Mouse (Mus musculus) limb, embryonic 15.5 days (tissue): ENCODE results near the gene Ift80. TPM values are rescaled to one million over a fixed set of nuclear protein-coding genes. Genes with fewer than 3 reads are reported as not detected.

Experiments
- ATAC-seq: fragments of 200-750 bp; cut with Nextera tagmentation; 2 replicates; pipeline ENCODE4 v1.8.0; 2017; ENCODE audit warnings: low read depth, moderate TSS enrichment; ENCODE audit not compliant: insufficient number of reproducible peaks, low FRiP score, low TSS enrichment
- H3K27ac ChIP-seq: fragments of 300-500 bp; sonication (generic); 2 replicates; pipeline ENCODE4 v1.5.1; 2015; ENCODE audit warnings: moderate library complexity, mild to moderate bottlenecking, inconsistent platforms
- H3K27me3 ChIP-seq: fragments of 300-500 bp; sonication (generic); 2 replicates; pipeline ENCODE4 v1.6.1; 2015; ENCODE audit warnings: inconsistent platforms
- H3K36me3 ChIP-seq: fragments of 300-500 bp; sonication (generic); 2 replicates; pipeline ENCODE4 v1.6.1; 2015; ENCODE audit warnings: inconsistent platforms
- H3K4me1 ChIP-seq: fragments of 300-500 bp; sonication (generic); 2 replicates; pipeline ENCODE4 v1.6.1; 2015; ENCODE audit warnings: inconsistent platforms
- H3K4me2 ChIP-seq: fragments of 300-500 bp; sonication (generic); 2 replicates; pipeline ENCODE4 v1.6.1; 2015; ENCODE audit warnings: mild to moderate bottlenecking, inconsistent platforms
- H3K4me3 ChIP-seq: fragments of 300-500 bp; sonication (generic); 2 replicates; pipeline ENCODE4 v1.5.1; 2015; ENCODE audit warnings: mild to moderate bottlenecking, inconsistent platforms
- H3K9ac ChIP-seq: fragments of 300-500 bp; sonication (generic); 2 replicates; pipeline ENCODE4 v1.6.1; 2015; ENCODE audit warnings: inconsistent platforms
- H3K9me3 ChIP-seq: fragments of 300-500 bp; sonication (generic); 2 replicates; pipeline ENCODE4 v1.6.1; 2016; ENCODE audit warnings: inconsistent platforms
- WGBS: fragments of 180-500 bp; shearing (Covaris S2); methylation state at CpG from one replicate; pipeline ENCODE4 v1.1.7; 2015; 5-methylcytosine and 5-hydroxymethylcytosine counted together
- microRNA counts: library from miRNA; unstranded; fragments of <30 nt; microRNA quantifications from one replicate; lab custom pipeline; 2016
- microRNA-seq: library from miRNA; unstranded; fragments of <30 nt; microRNA quantifications from one replicate; pipeline ENCODE4, GENCODE M21; 2016
- polyA plus RNA-seq: library from polyadenylated mRNA; unstranded; fragments of >200 nt; fragmentation: Nextera tagmentation; extraction: Ambion mirVana; gene quantifications from 2 replicates; pipeline ENCODE4 v1.2.1, GENCODE M21; 2015

Gene Ift80
- polyA plus RNA-seq, 1 experiment from 2014 or later: 16.7 TPM

GRCm38 (mm10) chr3:68844025-68844424, 160.3 kb downstream of the Ift80 start:
- 89% methylated on average over 4 of the region's 4 CpGs for WGBS

More at GRCm38 (mm10) chr3:68844025-68844424, 160.3 kb downstream of the Ift80 start:
- ATAC-seq: no peak
- Histone ChIP-seq H3K4me1 (no peaks in the 10 kb centered on the region; the same call in 1 of the 2 replicates), H3K9ac (no peak overlapping the region), H3K36me3 (no peaks in the 10 kb centered on the region), H3K9me3 (no peaks in the 10 kb centered on the region), H3K27me3 (no peaks in the 10 kb centered on the region), H3K4me3 (no peak overlapping the region), H3K4me2 (no peak overlapping the region), H3K27ac (no peak overlapping the region)

MicroRNAs within 50 kb of the gene (microRNA counts, 519-probe panel; counts per million panel counts)
- 4,003 counts per million, percentile 92 among the panel's probes with 10 or more counts for microRNA mmu-miR-15b (lab: Ali Mortazavi, UCI)

Small RNA genes within 50 kb of the gene (microRNA-seq; reads per million reads assigned to microRNA genes)
- gene Mir15b (736 reads per million, percentile 72 among the genes with 10 or more reads in this experiment), gene Mir16-2 (424 reads per million, percentile 66 among the genes with 10 or more reads in this experiment)

Other genes starting within 250 kb of the Ift80 start
- gene 1110032F04Rik, start 135.0 kb downstream of the Ift80 start, polyA plus RNA-seq: 0.63 TPM in 2 replicates
- gene Smc4, start 168 bp upstream of the Ift80 start, polyA plus RNA-seq: 141 and 143 TPM in 2 replicates
- 71.2 and 79.4 TPM in 2 replicates for gene Trim59, start 40.2 kb upstream of the Ift80 start, polyA plus RNA-seq
- gene Kpna4, start 122.5 kb upstream of the Ift80 start, polyA plus RNA-seq: 27.5 and 32.3 TPM in 2 replicates
- not detected in 2 replicates for gene Arl14, start 217.8 kb upstream of the Ift80 start, polyA plus RNA-seq